ENCODE assay signal across 30 mouse cellular contexts in genomic region chr6:55609976-55610375, GRCm38 (mm10).
DNase-seq lines count a peak whose midpoint lies in the region; ATAC-seq and TF ChIP-seq lines count a peak whose summit lies in the region.
"Had no signal": no experiment of that assay in that cellular context is flagged by ENCODE, and none has a peak within 500 bp of the region (broad histone marks: within the 10 kb centered on the region; RNA-seq: fewer than 3 reads in every experiment).

No protein-coding gene starts in this region.

- H3K27me3 ChIP-seq in embryonic facial prominence, embryonic 11.5 days (ENCODE audit: control insufficient read depth, insufficient read depth, low read length), result no peaks in the 10 kb centered on the region
- no peaks in the 10 kb centered on the region for H3K27me3 ChIP-seq in embryonic facial prominence, embryonic 10.5 days (replicated peaks; ENCODE audit: low read depth, poor library complexity, severe bottlenecking)
- H3K27me3 ChIP-seq in lung, embryonic 14.5 days (ENCODE audit: insufficient read depth, low read length), result no peaks in the 10 kb centered on the region
- H3K27me3 ChIP-seq: embryonic facial prominence, embryonic 13.5 days; forebrain, embryonic 13.5 days; heart, embryonic 12.5 days; heart, embryonic 15.5 days had no signal

- no peaks in the 10 kb centered on the region for H3K36me3 ChIP-seq in embryonic facial prominence, embryonic 11.5 days (replicated peaks; ENCODE audit: control insufficient read depth, insufficient read depth, low read depth, low read length)
- H3K36me3 ChIP-seq in embryonic facial prominence, embryonic 10.5 days (replicated peaks), result no peaks in the 10 kb centered on the region
- H3K36me3 ChIP-seq in lung, embryonic 14.5 days (ENCODE audit: insufficient read depth), result no peaks in the 10 kb centered on the region
- H3K36me3 ChIP-seq: embryonic facial prominence, embryonic 13.5 days; forebrain, embryonic 10.5 days; heart, embryonic 12.5 days; heart, embryonic 15.5 days; hindbrain, embryonic 10.5 days had no signal

- H3K4me2 ChIP-seq in embryonic facial prominence, embryonic 11.5 days (ENCODE audit: low read depth, low read length), result no peak overlapping the region
- H3K4me2 ChIP-seq in lung, embryonic 14.5 days, result no peak overlapping the region
- H3K4me2 ChIP-seq: embryonic facial prominence, embryonic 13.5 days; forebrain, embryonic 13.5 days; heart, embryonic 12.5 days; heart, embryonic 15.5 days; hindbrain, embryonic 14.5 days had no signal

- DNase-seq in embryonic facial prominence, embryonic 11.5 days (ENCODE audit: low spot score), result peak; percentile 31
- no peak for DNase-seq in embryonic facial prominence, embryonic 10.5 days (ENCODE audit: low spot score)
- peak; percentile 73 for DNase-seq in lung, embryonic 14.5 days
- no peak for DNase-seq in lung, adult 18-20 months
- peak; percentile 16 for DNase-seq in mesoderm, embryonic 11.5 days (ENCODE audit: low read depth, low spot score)
- DNase-seq in lung, postnatal 36 days, result no peak
- DNase-seq: adrenal gland, adult 2 months; adrenal gland, postnatal 14 days; cerebellum, adult 11 months; cerebellum, adult 2 months; cerebellum, adult 9-11 months; cerebellum, postnatal 25 days; gastrocnemius, adult 2 months; gastrocnemius, postnatal 14 days; heart, adult 18-20 months; heart, postnatal 10 days; heart, postnatal 36 days had no signal

- ATAC-seq in embryonic facial prominence, embryonic 11.5 days (replicated peaks; ENCODE audit: insufficient number of reproducible peaks, low FRiP score, low TSS enrichment, low read depth), result no peak
- no peak for ATAC-seq in lung, embryonic 14.5 days (ENCODE audit: insufficient read depth)
- ATAC-seq in common myeloid progenitor, adult 5-6 weeks (replicated peaks; ENCODE audit: low read depth, poor library complexity, severe bottlenecking), result peak; percentile 37; the same call in 1 of the 2 replicates
- ATAC-seq in granulocyte monocyte progenitor cell, adult 5-6 weeks (replicated peaks; ENCODE audit: poor library complexity, severe bottlenecking), result no peak
- ATAC-seq: CD4-positive, CD25-positive, alpha-beta regulatory T cell, adult 4 months; forebrain, embryonic 13.5 days; hindbrain, postnatal 0 days; inflammation-experienced regulatory T-cells, adult 6 months; intestine, embryonic 16.5 days had no signal

- H3K4me3 ChIP-seq in embryonic facial prominence, embryonic 11.5 days (ENCODE audit: low read depth, low read length), result no peak overlapping the region
- H3K4me3 ChIP-seq in embryonic facial prominence, embryonic 10.5 days, result no peak overlapping the region
- no peak overlapping the region for H3K4me3 ChIP-seq in lung, embryonic 14.5 days (ENCODE audit: low read depth, low read length)
- H3K4me3 ChIP-seq: embryonic facial prominence, embryonic 13.5 days; forebrain, embryonic 10.5 days; forebrain, embryonic 13.5 days; gastrocnemius, adult 2 months; heart, embryonic 12.5 days; heart, embryonic 15.5 days; hindbrain, embryonic 10.5 days had no signal

- no peak for TF ChIP-seq CTCF in lung, embryonic 14.5 days (IDR thresholded peaks at IDR 0.05; ENCODE audit: low read depth)

- no peak overlapping the region for H3K27ac ChIP-seq in embryonic facial prominence, embryonic 11.5 days (replicated peaks; ENCODE audit: low read depth, low read length)
- no peak overlapping the region for H3K27ac ChIP-seq in embryonic facial prominence, embryonic 10.5 days (replicated peaks)
- H3K27ac ChIP-seq in lung, embryonic 14.5 days (ENCODE audit: low read depth), result no peak overlapping the region
- H3K27ac ChIP-seq: embryonic facial prominence, embryonic 13.5 days; forebrain, embryonic 10.5 days; forebrain, embryonic 13.5 days; gastrocnemius, adult 2 months; heart, embryonic 15.5 days; hindbrain, embryonic 10.5 days; hindbrain, embryonic 14.5 days; hindbrain, postnatal 0 days had no signal

- H3K4me1 ChIP-seq in embryonic facial prominence, embryonic 11.5 days (ENCODE audit: control insufficient read depth, insufficient read depth, low read length), result no peaks in the 10 kb centered on the region
- no peaks in the 10 kb centered on the region for H3K4me1 ChIP-seq in embryonic facial prominence, embryonic 10.5 days
- H3K4me1 ChIP-seq in lung, embryonic 14.5 days (ENCODE audit: insufficient read depth), result no peaks in the 10 kb centered on the region
- H3K4me1 ChIP-seq: embryonic facial prominence, embryonic 13.5 days; forebrain, embryonic 10.5 days; heart, embryonic 12.5 days; heart, embryonic 15.5 days; hindbrain, embryonic 10.5 days had no signal

- H3K9me3 ChIP-seq in embryonic facial prominence, embryonic 11.5 days (replicated peaks; ENCODE audit: control insufficient read depth, low read length), result no peaks in the 10 kb centered on the region
- H3K9me3 ChIP-seq in embryonic facial prominence, embryonic 10.5 days, result no peaks in the 10 kb centered on the region
- H3K9me3 ChIP-seq in lung, embryonic 14.5 days (ENCODE audit: low read depth, low read length), result no peaks in the 10 kb centered on the region
- H3K9me3 ChIP-seq: embryonic facial prominence, embryonic 13.5 days; forebrain, embryonic 10.5 days; forebrain, embryonic 13.5 days; heart, embryonic 12.5 days; heart, embryonic 15.5 days; hindbrain, embryonic 10.5 days had no signal

- 83% methylated on average over 1 of the region's 1 CpGs for WGBS in embryonic facial prominence, embryonic 11.5 days
- WGBS in embryonic facial prominence, embryonic 10.5 days, result 88% methylated on average over 1 of the region's 1 CpGs
- WGBS in lung, embryonic 14.5 days, result 72% methylated on average over 1 of the region's 1 CpGs

- H3K9ac ChIP-seq in embryonic facial prominence, embryonic 11.5 days (replicated peaks; ENCODE audit: low read length), result no peak overlapping the region
- no peak overlapping the region for H3K9ac ChIP-seq in lung, embryonic 14.5 days
- H3K9ac ChIP-seq: embryonic facial prominence, embryonic 13.5 days; forebrain, embryonic 13.5 days; heart, embryonic 12.5 days; heart, embryonic 15.5 days; hindbrain, embryonic 14.5 days had no signal

Comparison
In these comparisons a context has a peak if more than half of its experiments do, and no peak if none do; other contexts are left out.
1. DNase-seq: peak in embryonic facial prominence, embryonic 11.5 days (single experiment), lung, embryonic 14.5 days (single experiment) and mesoderm, embryonic 11.5 days (single experiment); none in embryonic facial prominence, embryonic 10.5 days (single experiment), lung, adult 18-20 months (0 of 2) and lung, postnatal 36 days (single experiment).